Mouse (Mus musculus): ENCODE data around the gene Tsr3. TPM values are rescaled to one million over a fixed set of nuclear protein-coding genes. Genes with fewer than 3 reads are reported as not detected.

The Tsr3 gene
- total RNA-seq, 2 experiments from 2014 or later = 8.6 to 11.0 TPM

DNA sequence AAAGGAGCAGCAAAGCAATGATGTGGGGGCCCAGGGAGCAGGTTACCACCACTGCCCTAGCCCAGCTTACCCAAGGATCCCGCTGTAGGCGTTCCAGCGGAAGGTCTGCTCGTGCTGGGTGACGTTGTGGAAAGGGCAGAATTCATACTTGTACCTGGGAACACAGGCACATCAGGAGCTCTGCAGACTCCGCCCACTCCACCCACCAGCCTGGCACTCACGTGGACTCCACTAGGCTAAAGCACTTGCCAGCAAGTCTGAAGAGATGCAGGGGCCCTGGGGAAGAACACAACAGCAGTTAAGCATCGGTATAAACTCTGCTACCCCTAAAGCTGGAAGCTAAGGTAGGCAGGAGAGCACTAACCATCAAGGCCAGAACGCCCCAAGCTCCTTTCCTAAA lies 4.3 kb upstream of the Tsr3 start:
- no peak for DNase-seq

DNA sequence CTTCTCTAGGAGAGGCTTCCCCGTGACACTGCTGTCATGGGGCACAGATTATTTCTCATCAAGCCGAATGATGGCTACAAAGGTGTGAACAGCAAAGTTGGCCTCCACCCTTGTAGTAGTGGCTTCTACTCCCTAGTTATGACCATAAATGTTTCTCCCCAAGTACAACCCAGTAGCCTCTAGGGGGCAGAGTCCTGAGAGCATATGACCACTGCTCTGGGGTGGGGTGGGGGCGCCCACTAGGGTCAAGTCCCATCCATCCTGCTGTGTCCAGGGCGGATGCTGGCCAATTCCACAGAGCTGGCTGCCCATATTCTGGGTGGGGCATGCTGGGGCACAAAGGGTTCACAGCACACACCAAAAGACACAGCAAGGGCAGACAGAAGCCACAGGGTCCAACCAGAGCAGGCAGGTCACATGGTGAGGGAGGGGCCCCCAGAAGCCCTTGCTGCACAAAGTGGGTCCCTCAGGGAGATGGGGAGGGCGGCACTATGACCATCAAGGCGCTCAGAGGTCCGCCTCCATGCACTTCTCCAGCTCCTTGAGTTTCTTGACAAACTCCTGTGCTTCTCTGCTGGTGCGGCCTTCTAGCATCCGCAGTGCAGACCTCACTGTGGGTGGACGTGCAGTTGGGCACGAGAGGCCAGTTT lies 3.3 kb downstream of the Tsr3 start:
- no peak for DNase-seq
- intact Hi-C loops (cut with DNase I) = no loop called here

More for the DNA sequence above, 4.3 kb upstream of the Tsr3 start:
- intact Hi-C loops (cut with DNase I) = no loop called here

DNA sequence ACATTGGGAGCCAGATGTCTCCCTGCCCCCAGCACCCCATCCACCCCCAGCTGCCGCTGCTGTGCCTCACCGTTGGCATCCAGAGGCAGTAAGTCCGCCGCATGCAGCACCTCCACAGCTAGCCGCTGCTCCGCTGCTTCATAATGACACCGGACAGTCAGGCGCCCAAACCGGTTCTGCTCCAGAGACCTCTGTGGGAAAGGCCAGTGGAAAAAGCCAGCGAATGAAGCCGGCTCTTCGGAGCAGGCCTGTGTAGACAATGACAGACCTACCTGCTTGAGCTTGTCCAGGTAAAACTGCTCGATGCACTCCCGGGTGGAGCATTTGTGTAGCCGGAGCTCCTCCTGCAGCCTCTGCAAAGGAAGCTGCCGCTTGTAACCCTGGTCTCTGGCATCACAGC lies 4.3 kb downstream of the Tsr3 start:
- no peak for DNase-seq
- intact Hi-C loops (cut with DNase I) = no loop called here

DNA sequence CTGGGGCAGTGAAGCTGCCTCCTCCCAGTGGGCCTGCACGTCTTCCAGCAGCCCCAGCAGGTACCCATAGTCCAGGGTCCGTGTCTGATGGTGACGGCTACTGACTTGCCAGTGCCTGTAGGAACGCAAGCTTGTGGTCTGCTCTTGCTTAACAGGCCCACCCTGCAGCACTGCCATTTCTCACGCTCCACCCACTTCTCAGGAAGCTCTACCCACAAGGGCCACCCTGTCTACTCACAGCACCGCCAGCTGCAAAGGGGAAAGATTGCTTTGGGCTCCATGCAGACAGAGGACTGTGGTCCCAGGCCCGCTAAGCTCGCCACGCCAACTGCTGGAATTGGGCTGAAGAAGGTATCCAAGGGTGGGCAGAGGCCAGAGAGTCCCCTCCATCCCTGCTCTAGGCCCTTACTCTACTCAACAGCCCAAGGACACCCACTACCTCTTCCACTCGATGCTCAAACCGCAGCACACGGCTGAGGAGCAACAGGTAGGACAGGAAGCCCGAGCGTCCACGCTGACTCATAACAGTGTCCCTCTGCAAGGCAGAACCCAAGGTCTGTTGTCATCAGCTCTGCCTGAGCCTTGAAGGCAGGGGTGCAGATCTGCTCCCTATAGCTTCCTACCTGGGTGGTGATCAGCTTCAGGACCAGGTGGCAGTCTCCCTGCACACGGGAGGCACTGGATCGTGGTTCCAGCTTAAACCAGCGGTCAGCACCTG lies 8.2 kb downstream of the Tsr3 start:
- intact Hi-C loops (cut with DNase I) = no loop called here

DNA sequence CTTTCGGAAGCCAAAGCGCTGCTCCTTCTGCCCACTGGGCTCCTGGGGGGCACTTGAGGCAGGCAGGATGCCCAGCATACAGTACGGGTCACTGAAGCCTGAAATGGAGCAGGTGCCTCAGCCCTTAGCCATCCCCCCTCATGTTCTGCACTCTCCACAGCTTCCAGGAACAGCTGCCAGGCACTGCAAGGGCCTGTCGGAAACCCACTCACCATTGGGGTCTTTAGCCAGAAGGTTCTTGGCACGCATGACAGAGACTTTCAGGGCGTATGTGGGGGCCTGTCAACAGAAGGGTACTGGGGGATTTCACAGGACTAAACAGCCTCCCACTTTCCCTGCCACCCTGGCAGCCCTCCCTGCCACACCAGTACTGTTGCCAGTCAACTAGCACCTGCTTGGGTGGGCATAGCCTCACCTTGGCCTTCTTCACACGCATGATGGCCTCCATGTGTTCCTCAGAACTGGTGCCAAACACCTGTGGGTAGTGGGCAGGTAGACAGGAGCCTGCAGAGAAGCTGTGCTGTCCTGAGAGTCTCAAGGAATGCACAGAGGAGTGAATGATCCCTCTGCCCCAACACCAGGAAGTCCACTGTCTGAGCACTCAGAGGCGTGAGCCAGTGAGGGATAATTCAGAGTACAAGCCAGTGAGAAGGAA lies 10.3 kb downstream of the Tsr3 start:
- intact Hi-C loops (cut with DNase I) = no loop called here
- DNase-seq = no peak

More for the DNA sequence above, 8.2 kb downstream of the Tsr3 start:
- DNase-seq = no peak

DNA sequence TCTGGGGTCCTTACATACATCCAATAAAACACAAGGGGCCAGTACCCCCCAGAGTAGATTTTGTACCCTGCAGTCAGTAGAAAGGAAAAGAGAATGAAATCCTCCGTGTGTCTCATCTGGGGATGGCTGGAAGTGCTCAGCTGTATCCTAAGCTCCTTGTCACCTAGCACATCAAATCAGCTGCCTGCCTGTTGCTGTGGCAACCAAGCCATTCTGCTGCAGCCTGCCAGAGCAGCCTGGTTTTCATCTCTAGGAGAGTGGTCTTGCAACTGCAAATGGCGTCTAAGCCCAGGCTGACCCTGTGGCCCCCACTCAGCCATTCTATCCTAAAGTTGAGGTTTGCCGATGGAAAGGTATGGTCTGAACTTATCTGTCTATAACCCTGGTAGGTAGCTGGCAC lies 12.7 kb downstream of the Tsr3 start:
- intact Hi-C loops (cut with DNase I) = no loop called here
- no peak for DNase-seq

DNA sequence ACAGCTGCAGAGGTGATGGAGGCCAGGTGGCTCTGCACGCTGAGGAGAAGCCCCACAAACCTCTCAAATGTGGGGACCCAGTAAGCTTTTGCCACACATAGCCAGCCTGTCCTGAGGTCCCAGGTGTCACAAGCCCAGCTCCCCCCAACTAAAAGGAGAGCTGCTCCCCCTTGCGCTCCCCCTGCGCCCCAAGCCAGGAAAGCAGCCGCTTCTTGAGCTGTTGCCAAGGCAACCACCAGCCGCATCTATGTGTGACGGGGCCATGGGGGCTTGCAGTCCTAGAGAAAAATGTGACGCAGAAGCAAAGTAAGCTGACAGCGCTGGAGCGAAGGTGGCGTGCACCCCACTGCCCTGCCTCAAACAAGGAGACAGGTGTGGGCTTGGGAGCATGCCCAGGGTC lies 13.8 kb downstream of the Tsr3 start:
- DNase-seq = no peak
- intact Hi-C loops (cut with DNase I) = no loop called here

DNA sequence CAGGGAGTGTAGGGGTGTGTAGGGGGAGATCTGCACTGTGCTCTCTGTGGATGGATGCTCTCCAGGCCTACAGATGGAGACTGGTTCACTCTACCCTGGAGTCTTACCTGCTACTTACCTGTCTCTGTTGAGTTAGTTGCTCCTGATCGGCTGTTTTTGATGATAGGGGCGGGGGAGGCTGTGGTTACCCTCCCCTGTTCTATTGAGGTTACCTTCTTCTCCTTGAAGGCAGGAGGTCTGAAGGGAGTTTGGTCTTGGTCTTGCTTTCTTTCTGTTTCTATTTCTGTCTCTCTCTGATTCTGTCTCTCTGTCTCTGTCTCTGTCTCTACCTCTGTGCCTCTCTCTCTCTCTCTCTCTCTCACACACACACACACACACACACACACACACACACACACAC lies 15.1 kb downstream of the Tsr3 start:
- intact Hi-C loops (cut with DNase I) = no loop called here

DNA sequence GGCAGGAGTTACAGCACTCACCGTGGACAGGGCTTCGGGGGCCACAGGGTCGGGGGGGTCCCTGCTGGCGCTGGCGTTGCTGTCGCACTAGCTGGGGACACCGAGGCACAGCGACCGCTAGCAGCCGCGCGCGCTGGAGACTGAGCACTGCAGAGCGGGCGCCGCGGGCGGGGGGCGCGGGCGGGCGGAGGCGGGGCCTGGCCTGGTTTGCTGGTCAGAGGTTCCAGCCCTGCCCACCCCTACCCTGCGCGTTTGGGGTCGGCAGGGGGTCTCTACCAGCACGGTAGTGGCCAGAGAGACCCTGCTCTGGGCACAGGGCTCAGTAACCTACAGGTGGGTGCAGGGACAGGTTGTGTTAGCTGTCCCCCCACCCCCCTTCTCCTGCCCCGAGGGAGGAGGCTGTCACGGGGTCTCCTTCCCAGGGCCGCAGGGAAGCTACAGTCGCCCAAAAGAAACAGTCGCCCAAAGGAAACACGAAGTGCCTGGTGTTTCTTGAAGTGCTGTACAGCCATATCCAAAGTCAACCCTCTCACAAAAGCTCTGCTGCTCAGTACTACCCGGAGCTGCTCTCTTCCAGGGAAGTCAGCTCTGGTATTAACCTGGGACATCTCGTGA lies 16.3 kb downstream of the Tsr3 start, which contains the start of gene Baiap3:
Baiap3 (minus strand) TSS at position 225 of the 615 bp plus-strand sequence.
- DNase-seq = no peak
- intact Hi-C loops (cut with DNase I) = no loop called here

More for the DNA sequence above, 15.1 kb downstream of the Tsr3 start:
- no peak for DNase-seq

DNA sequence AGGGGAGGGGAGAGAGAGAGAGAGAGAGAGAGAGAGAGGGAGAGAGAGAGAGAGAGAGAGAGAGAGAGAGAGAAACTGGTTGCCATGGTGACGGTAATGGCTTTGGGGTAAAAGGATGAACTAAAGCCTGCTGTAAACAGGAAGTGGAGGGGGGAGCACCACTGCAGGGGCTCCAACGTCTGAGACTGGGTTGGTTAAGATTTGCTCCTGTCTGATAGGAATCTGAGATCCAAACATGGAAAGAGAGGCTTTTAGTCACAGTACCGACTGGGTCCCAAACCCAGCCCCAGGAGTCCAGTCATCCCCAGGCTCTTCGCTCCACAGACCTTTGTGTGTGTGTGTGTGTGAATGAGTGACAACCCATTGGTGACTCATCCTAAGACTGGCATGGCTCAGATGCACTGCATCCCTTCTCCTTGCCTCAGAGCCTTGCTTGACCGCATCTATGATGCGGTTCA lies 17.9 kb downstream of the Tsr3 start:
- intact Hi-C loops (cut with DNase I) = no loop called here
- DNase-seq = no peak

DNA sequence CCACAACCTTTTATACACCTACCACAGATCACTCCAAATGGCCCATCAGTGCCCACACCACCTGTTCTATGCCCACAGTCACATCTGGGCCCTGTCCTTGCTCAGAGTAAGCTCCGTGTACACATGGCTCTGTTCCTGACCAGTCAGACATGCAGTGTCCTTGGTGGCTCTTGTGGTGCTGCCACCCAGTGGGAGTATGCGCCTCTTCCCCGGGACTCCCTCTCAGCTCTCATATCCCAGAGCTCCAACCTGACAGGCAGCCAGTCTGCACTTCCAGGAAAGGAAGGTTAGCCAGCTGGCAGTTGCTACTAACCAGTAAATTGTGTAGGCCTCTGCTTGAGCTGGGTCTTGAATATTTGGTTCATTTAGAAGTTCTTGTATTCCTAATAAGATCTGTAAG lies 24.5 kb downstream of the Tsr3 start:
- intact Hi-C loops (cut with DNase I) = loop anchor here (5.0 kb wide), 1 partner anchor 678 kb away; the partner anchor contains the start of genes Nhlrc4 and Pigq
- peak; percentile 37 to 41 for DNase-seq

DNA sequence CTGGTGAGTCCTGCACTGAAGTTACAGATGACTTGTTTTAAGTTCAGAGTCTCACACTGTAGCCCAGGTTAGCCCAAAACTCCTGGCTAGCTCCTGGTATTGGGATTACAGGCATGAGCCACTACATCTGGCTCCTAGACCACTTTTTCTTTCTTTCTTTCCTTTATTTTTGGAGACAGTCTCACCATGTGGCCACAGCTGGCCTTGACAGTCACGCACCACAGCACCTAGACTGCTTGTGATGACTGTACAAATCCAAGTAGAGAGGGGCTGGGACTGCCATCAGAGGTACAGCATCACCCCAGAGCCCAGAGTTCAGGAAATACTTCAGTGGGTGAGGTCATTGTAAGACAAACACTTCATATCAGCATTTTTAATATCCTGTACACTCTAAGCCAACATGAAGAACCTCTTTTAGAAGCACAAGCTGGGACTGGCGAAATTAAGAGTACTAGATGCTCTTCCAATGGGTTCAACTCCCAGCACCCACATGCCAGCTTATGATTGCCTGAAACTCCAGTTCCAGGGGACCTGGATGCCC lies 30.9 kb downstream of the Tsr3 start:
- no peak for DNase-seq
- intact Hi-C loops (cut with DNase I) = loop anchor here (5.0 kb wide), 3 partner anchors 139 to 254 kb away; partner anchors contain the start of genes Clcn7, Cramp1l, Ift140 and Telo2

DNA sequence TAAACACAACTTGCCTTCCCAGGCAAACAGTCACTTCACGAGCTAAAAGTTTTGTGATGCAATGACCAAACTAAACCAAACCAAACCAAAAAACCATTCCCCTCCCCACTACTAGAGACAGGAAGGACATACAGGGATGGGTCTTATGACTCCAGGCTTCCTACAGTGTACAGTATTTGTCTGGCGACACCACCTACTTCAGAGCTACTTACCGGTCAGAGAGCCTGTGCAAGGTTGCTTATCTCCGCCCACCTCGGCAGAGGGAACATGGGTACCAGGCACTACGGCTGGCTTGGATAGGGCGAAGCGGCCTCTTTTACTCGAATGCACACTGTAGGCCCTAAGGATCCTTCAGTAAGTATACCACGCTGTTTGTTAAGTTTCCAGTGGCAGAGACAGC lies 32.4 kb downstream of the Tsr3 start:
- intact Hi-C loops (cut with DNase I) = loop anchor here (2.0 to 5.0 kb wide), 4 partner anchors 88 to 255 kb away; partner anchors contain the start of genes BC003965, Clcn7, Cramp1l and Ift140
- DNase-seq = no peak

DNA sequence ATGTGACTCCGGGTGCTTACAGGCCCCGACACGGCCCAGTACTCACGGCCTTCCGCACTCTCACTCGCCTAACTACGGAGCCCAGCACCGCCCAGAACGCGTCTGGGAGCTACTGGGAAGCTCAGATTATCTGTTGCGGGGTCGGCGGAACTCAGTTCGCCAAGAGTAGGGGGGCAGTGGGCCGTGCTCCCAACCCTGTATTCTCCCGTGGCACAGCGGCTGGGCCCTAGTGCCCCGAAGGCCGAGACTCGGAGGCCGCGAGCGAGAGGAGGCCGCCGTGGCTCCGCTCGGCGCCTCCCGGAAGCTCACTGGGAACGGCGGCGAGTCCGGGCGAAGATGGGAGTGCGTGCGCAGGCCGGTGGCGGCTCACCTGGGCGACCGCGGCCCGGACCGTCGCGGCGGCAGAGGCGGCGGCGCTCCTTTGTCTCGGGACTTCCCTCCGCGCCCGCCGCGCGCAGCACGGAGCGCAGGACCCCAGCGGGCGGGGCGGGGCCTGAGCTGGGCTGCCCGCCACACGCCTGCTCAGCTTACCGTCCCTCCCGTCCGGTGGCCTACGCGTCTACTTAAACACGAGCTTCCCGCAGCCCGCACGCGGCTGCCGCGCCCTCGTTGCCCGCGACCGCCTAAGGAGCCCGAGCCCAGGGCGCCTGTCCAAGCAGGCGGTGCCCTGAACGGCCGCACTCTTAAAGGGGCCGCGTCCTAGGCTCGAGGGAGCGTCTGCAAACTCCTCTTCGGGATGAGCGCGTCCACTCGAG lies 33.2 kb downstream of the Tsr3 start:
- intact Hi-C loops (cut with DNase I) = loop anchor here (2.0 to 5.0 kb wide), 4 partner anchors 88 to 256 kb away; partner anchors contain the start of genes BC003965, Clcn7, Cramp1l and Ift140
- peak; percentile 91 to 99 for DNase-seq

DNA sequence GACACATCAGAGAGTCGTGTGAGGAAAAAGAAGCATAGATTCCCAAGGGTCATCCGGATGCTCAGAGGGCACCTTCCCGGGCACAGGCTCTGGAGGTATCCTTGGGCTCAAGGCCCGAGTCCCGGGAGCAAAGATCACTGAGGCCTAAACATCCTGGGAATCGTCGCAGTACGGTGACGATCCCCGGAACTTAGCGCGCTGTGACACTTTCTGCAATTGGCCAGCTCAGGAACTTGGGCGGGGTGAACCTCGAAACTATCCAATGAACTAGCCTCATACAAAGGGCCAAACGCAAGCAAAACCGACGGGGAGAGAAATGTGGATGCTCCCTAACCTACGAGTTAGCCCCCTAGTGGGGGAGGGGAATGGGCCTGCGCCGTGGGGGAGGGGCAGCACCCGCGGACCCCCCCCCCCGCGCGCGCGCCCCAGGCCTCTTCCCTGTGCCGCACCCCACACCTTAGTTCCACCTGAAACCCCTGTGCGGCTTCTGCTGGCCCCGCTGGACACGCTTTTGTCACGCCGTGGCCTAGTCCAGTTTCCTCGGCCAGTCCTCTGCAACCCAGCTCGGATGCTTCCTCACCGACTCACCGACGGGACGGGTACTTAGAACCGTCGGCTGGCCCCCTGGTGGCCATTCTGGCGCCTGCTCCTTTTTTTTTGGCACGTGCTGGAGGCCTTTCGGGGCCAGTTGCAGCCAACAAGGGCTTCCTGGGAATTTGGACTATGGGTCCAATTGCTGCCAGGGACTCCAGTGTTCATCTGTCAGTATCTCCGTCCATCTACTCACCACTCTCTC lies 33.9 kb downstream of the Tsr3 start:
- peak; percentile 97 to 99 for DNase-seq
- intact Hi-C loops (cut with DNase I) = loop anchor here (2.0 to 5.0 kb wide), 4 partner anchors 89 to 257 kb away; partner anchors contain the start of genes BC003965, Clcn7, Cramp1l and Ift140

DNA sequence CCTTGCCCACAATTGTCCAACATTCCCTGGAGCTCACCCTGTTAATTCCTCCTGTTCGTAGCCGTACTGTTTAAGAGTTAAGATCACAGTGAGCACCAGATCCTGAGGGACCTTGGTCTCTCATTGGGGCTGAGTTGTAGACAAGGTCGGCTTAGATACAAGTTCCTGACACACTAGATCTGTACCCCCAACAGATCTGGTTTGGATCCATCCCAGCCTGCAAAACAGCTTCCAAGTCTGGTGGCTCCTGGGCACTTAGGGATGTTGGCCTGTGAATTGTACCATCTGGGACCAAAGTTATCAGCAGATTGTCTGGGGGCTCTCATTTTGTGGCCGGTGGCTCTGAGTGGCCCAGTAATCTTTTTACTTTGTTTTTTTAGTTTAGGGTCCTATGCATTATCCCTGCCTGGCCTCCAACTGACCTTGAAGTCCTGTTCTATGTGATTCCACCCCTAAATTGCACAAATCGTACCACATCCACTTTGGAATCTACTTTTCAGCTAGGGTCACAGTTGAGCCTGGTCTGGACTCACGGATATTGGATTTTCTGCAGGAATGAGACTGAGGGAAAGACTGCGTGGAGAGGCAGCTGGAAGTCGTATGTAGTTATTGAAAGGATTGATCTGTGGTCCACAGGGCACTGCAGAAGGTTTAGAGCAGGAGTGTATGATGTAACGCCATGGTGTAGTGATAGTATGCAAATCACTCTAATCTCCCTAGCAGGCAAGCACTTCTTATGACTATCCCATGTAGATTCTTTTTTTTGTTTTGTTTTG lies 34.8 kb downstream of the Tsr3 start, which contains the start of gene Ube2i:
Ube2i (minus strand) TSS at position 52 of the 776 bp plus-strand sequence.
- intact Hi-C loops (cut with DNase I) = loop anchor here (5.0 kb wide), 3 partner anchors 142 to 257 kb away; partner anchors contain the start of genes Clcn7, Cramp1l, Ift140 and Telo2
- no peak for DNase-seq

DNA sequence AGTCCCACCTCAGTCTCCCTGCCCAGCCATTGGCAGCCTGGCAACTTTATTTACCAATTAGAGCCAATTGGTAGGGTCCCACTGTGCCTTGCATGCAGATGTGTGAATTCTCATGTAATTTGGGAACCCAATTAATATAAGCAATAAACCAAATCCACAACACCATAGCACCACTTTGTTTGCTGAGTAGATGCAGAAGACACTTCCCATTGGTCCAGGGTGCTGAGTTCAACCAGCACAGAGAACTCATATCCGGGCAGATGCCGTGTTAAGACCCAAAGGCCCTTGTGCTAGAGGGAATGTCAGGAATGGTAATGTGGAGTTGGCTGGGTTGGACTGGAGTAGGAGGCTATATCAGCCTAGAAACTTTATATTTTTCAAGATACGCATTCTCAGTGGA lies 35.9 kb downstream of the Tsr3 start:
- intact Hi-C loops (cut with DNase I) = no loop called here
- DNase-seq = no peak

DNA sequence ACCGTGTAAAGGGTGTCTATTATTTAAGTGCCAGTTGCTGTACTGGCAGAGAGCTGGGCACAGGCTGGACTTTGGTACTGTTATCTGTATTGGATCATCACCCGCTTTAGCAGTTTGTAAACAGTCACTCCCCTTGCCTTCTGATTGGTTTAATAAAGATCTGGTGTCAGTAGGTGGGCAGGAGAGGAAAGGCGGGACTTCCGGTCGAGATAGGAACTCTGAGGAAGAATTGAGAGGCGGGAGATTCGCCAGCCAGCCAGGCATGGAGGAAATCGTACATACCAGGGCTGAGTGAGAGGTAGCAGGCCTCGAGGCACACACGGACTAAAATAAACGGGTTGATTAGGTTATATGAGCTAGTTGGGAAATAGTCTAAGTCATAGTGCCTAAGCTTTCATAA lies 42.2 kb downstream of the Tsr3 start:
- peak in 1 of 2 experiments; percentile 44 for DNase-seq
- intact Hi-C loops (cut with DNase I) = no loop called here
